Mouse (Mus musculus) small intestine, adult 2 months (tissue): ENCODE measurements around the gene Snapc5.

Source experiments
- CTCF ChIP-seq: fragments of 200-500 bp; IDR thresholded peaks from 2 replicates; pipeline ENCODE4 v1.5.1; 2012; ENCODE audit warnings: low read depth, mild to moderate bottlenecking, control low read depth, inconsistent platforms, low read length, moderate library complexity, mixed read lengths; ENCODE audit not compliant: insufficient replicate concordance, insufficient read length; ENCODE audit errors: extremely low read depth
- POLR2A ChIP-seq: fragments of 200-500 bp; IDR thresholded peaks from 2 replicates; pipeline ENCODE4 v1.6.1; 2012; ENCODE audit warnings: low read depth, mild to moderate bottlenecking, control low read depth, inconsistent platforms, low read length, moderate library complexity

DNA sequence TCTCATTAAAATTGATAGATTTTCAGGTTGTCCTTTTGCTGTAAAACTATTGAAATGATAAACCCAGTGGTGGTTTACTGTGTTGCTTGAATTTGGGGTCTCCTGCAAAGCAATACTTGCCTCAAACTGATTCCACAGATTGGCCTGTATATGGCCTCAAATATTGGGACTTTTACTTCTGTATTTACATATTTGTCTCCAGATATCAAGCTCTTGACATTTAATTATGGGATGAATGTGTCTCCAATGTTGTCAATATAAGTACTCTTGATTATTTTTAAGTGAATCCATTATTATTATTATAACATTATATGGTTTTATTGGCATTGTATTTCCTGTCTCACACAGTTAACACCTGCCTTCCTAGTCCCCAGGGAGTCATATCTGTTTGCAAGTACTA lies 4.7 kb upstream of the Snapc5 start:
- no peak for TF ChIP-seq POLR2A
- no peak for TF ChIP-seq CTCF
